Mouse (Mus musculus): ENCODE results near the gene Dhx30. TPM values are rescaled to one million over a fixed set of nuclear protein-coding genes. Genes with fewer than 3 reads are reported as not detected.
A peak's percentile ranks its signal among the peaks of the same experiment; 100 is the strongest.
"Not testable (repeated sequence)": the region's sequence is repeated elsewhere in the genome, so short reads cannot be mapped to it uniquely, and the experiment has no call there.

Gene Dhx30
- polyA plus RNA-seq (2015; fragmentation: Nextera tagmentation; extraction: Ambion mirVana) = 31.2 and 32.3 TPM in 2 replicates

DNA sequence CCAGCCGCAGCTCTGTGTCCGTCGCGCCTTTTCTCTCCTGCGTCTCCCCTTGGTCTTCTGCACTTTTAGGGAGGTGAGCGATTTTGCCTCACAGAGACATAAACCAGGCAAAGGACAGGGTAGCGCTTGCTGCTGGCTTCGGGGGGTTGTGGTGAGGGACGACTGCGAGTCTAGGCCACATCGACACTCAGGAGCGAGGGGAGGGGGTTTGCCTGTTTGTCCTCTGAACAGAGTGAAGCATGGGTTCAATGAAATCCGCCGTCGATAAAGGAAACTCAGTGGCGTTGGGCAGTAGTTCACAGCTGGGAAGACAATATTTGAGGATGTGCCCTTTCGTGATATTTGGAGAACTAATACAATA lies at the start of gene Dhx30:
Gene Dhx30, minus strand, starts transcription at position 52 of the 361 bp plus-strand sequence.
- H3K4me3 ChIP-seq (ENCODE audit: low read depth, low read length) = peak within 1 kb of the TSS; percentile 97
- no peaks in the 10 kb centered on the region for H3K9me3 ChIP-seq (replicated peaks; ENCODE audit: control insufficient read depth, low read length)
- under 1% methylated on average over 17 of the region's 17 CpGs for WGBS (ENCODE audit: insufficient replicate concordance)
- H3K27ac ChIP-seq (ENCODE audit: low read length) = peak within 1 kb of the TSS; percentile 95
- H3K4me2 ChIP-seq (ENCODE audit: low read depth, low read length) = peak within 1 kb of the TSS; percentile 96
- H3K27me3 ChIP-seq (ENCODE audit: control insufficient read depth, insufficient read depth, low read depth, low read length) = no peaks in the 10 kb centered on the region
- peaks cover 18% of the 10 kb centered on the region for H3K4me1 ChIP-seq (ENCODE audit: control insufficient read depth, low read depth, low read length)
- peak within 1 kb of the TSS; percentile 95 for H3K9ac ChIP-seq (ENCODE audit: low read depth, low read length)
- peaks cover 2% of the 10 kb centered on the region for H3K36me3 ChIP-seq (ENCODE audit: control insufficient read depth, insufficient read depth)
- no peak for ATAC-seq (ENCODE audit: low read depth)

DNA sequence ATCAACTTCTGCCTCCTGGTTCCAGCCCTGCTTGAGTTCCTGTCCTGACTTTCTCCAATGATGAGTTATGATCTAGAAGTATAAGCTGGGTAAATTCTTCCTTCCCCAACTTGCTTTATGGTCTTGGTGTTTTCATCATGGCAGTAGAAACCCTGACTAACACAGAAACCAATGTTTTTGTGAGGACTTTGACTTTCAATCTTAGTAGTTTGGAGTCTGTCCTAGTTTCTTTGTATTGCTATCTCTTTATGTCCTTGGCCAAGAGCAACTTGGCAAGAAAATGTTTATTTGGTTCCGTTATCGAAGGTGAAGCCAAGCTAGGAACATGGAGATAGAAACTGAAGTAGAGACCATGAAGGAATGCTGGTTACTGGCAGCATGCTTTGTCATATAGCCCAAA lies 45.4 kb upstream of the Dhx30 start:
- H3K4me2 ChIP-seq (ENCODE audit: low read depth, low read length) = no peak overlapping the region
- no peak overlapping the region for H3K9ac ChIP-seq (ENCODE audit: low read depth, low read length)
- no peaks in the 10 kb centered on the region for H3K27me3 ChIP-seq (ENCODE audit: control insufficient read depth, insufficient read depth, low read depth, low read length)
- WGBS (ENCODE audit: insufficient replicate concordance) = 88% methylated on average over 2 of the region's 2 CpGs
- no peak for ATAC-seq (ENCODE audit: low read depth)
- H3K4me1 ChIP-seq (ENCODE audit: control insufficient read depth, low read depth, low read length) = no peaks in the 10 kb centered on the region
- H3K4me3 ChIP-seq (ENCODE audit: low read depth, low read length) = no peak overlapping the region
- no peak overlapping the region for H3K27ac ChIP-seq (ENCODE audit: low read length)
- H3K36me3 ChIP-seq (ENCODE audit: control insufficient read depth, insufficient read depth) = peaks cover 3% of the 10 kb centered on the region
- no peaks in the 10 kb centered on the region for H3K9me3 ChIP-seq (replicated peaks; ENCODE audit: control insufficient read depth, low read length)

- Histone ChIP-seq H3K36me3 (ENCODE audit: control insufficient read depth, insufficient read depth) (peaks cover 3% of the 10 kb centered on the region), H3K27ac (ENCODE audit: low read length) (no peak overlapping the region), H3K9ac (ENCODE audit: low read depth, low read length) (no peak overlapping the region), H3K4me2 (ENCODE audit: low read depth, low read length) (no peak overlapping the region), H3K4me3 (ENCODE audit: low read depth, low read length) (no peak overlapping the region), H3K9me3 (replicated peaks; ENCODE audit: control insufficient read depth, low read length) (no peaks in the 10 kb centered on the region), H3K4me1 (ENCODE audit: control insufficient read depth, low read depth, low read length) (no peaks in the 10 kb centered on the region), H3K27me3 (ENCODE audit: control insufficient read depth, insufficient read depth, low read depth, low read length) (no peaks in the 10 kb centered on the region)
- ATAC-seq (ENCODE audit: low read depth) = no peak
- 75% methylated on average over 5 of the region's 5 CpGs for WGBS (ENCODE audit: insufficient replicate concordance)
Measured at GRCm38 (mm10) chr9:110162441-110162840, 44.8 kb upstream of the Dhx30 start.

DNA sequence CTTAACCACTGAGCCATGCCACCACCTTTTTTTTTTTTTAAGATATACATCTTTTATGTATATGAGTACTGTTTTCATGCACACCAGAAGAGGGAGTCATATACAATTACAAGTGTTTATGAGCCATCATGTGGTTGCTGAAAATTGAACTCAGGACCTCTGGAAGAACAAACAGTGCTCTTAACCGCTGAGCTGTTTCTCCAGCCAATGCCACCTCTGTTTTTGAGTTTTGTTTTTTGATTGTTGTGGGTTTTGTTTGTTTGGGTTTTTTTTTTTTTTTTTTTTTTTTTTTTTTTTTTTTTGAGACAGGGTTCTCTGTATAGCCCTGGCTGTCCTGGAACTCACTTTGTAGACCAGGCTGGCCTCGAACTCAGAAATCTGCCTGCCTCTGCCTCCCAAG lies 42.9 kb upstream of the Dhx30 start:
- not testable (repeated sequence) for H3K9me3 ChIP-seq (replicated peaks; ENCODE audit: control insufficient read depth, low read length); H3K4me3 ChIP-seq (ENCODE audit: low read depth, low read length); H3K27ac ChIP-seq (ENCODE audit: low read length); ATAC-seq (ENCODE audit: low read depth); H3K4me2 ChIP-seq (ENCODE audit: low read depth, low read length); H3K9ac ChIP-seq (ENCODE audit: low read depth, low read length); H3K27me3 ChIP-seq (ENCODE audit: control insufficient read depth, insufficient read depth, low read depth, low read length); H3K36me3 ChIP-seq (ENCODE audit: control insufficient read depth, insufficient read depth); H3K4me1 ChIP-seq (ENCODE audit: control insufficient read depth, low read depth, low read length)
- 83% methylated on average over 2 of the region's 2 CpGs for WGBS (ENCODE audit: insufficient replicate concordance)

DNA sequence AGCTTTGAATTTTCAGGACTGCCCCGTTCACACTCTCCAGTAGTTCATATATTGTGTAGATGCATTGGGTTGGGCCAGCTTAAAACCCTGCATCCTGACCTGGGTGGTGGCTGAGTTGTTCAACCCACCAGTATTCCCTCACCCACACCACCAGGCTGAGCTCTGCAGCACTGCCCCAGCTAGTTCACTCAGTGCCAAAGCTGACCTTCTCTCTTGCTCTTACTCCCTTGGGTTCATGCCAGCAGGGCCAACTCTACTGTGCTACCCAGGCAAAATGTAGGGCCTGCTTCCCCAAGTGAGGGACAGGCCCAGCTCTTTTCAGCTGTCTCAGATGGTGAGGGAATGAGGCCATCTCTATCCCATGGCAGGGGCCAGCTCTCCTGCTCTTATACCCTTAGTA lies 41.4 kb upstream of the Dhx30 start:
- no peak overlapping the region for H3K9ac ChIP-seq (ENCODE audit: low read depth, low read length)
- whole genome bisulfite sequencing (ENCODE audit: insufficient replicate concordance) = 70% methylated on average over 1 of the region's 1 CpGs
- ATAC-seq (ENCODE audit: low read depth) = no peak
- H3K4me1 ChIP-seq (ENCODE audit: control insufficient read depth, low read depth, low read length) = no peaks in the 10 kb centered on the region
- H3K4me2 ChIP-seq (ENCODE audit: low read depth, low read length) = no peak overlapping the region
- H3K27me3 ChIP-seq (ENCODE audit: control insufficient read depth, insufficient read depth, low read depth, low read length) = no peaks in the 10 kb centered on the region
- no peak overlapping the region for H3K27ac ChIP-seq (ENCODE audit: low read length)
- peaks cover 5% of the 10 kb centered on the region for H3K36me3 ChIP-seq (ENCODE audit: control insufficient read depth, insufficient read depth)
- H3K4me3 ChIP-seq (ENCODE audit: low read depth, low read length) = no peak overlapping the region
- H3K9me3 ChIP-seq (replicated peaks; ENCODE audit: control insufficient read depth, low read length) = no peaks in the 10 kb centered on the region

DNA sequence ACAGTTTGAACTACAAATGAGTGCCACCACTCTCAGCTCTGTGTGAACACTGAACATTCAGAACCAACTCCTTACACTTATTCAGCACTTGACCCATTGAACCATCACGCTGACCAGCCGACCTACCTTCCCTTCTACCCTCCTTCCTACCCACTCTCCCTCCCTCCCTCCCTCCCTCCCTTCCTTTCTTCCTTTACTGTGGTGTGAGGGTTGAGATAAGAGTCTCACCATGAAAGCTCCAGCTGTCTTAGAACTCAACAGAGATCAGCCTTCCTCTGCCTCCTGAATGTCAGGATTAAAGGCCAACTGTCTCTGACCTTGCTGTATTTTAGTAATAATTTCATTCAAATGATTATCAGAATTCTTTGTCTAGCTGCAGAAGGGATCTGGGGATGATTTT lies 31.0 kb upstream of the Dhx30 start:
- WGBS (ENCODE audit: insufficient replicate concordance) = 22% methylated on average over 2 of the region's 2 CpGs

DNA sequence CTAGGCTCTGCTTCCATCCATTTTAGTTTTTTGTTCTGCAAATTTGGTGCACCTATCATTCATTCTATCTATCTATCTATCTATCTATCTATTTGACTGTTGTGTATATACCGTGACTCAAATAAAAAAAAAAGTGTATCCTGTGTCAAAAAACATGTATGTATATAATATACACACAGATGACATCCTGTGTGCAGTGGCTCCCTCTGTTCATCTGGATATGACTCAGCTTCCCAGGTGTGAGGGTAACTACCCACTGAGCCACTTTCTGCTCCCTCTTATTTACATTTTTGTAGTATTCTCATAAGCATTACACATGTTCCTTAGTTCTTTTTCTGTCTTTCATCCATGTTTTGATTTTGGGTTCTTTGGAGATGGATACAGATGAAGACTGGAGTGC lies 24.5 kb upstream of the Dhx30 start:
- 84% methylated on average over 1 of the region's 1 CpGs for WGBS (ENCODE audit: insufficient replicate concordance)
- no peak for ATAC-seq (ENCODE audit: low read depth)
- Histone ChIP-seq H3K4me3 (ENCODE audit: low read depth, low read length) (no peak overlapping the region), H3K9ac (ENCODE audit: low read depth, low read length) (no peak overlapping the region), H3K4me2 (ENCODE audit: low read depth, low read length) (no peak overlapping the region), H3K36me3 (ENCODE audit: control insufficient read depth, insufficient read depth) (peaks cover 4% of the 10 kb centered on the region), H3K27me3 (ENCODE audit: control insufficient read depth, insufficient read depth, low read depth, low read length) (no peaks in the 10 kb centered on the region), H3K27ac (ENCODE audit: low read length) (no peak overlapping the region), H3K9me3 (replicated peaks; ENCODE audit: control insufficient read depth, low read length) (no peaks in the 10 kb centered on the region), H3K4me1 (ENCODE audit: control insufficient read depth, low read depth, low read length) (no peaks in the 10 kb centered on the region; the same call in 1 of the 2 replicates)

More for the DNA sequence above, 31.0 kb upstream of the Dhx30 start:
- peak; percentile 45; the same call in 1 of the 2 replicates for ATAC-seq (ENCODE audit: low read depth)
- Histone ChIP-seq H3K4me1 (ENCODE audit: control insufficient read depth, low read depth, low read length) (peaks cover 6% of the 10 kb centered on the region), H3K4me2 (ENCODE audit: low read depth, low read length) (no peak overlapping the region), H3K9ac (ENCODE audit: low read depth, low read length) (no peak overlapping the region), H3K27ac (ENCODE audit: low read length) (no peak overlapping the region), H3K36me3 (ENCODE audit: control insufficient read depth, insufficient read depth) (peaks cover 11% of the 10 kb centered on the region), H3K4me3 (ENCODE audit: low read depth, low read length) (no peak overlapping the region), H3K27me3 (ENCODE audit: control insufficient read depth, insufficient read depth, low read depth, low read length) (no peaks in the 10 kb centered on the region), H3K9me3 (replicated peaks; ENCODE audit: control insufficient read depth, low read length) (no peaks in the 10 kb centered on the region)

GRCm38 (mm10) chr9:110139119-110139518 lies 21.5 kb upstream of the Dhx30 start:
- 0 out of 2 replicates have a peak, but pooled peaks have one; percentile 35 for ATAC-seq (ENCODE audit: low read depth)
- 22% methylated on average over 4 of the region's 4 CpGs for WGBS (ENCODE audit: insufficient replicate concordance)
- Histone ChIP-seq H3K9me3 (replicated peaks; ENCODE audit: control insufficient read depth, low read length) (no peaks in the 10 kb centered on the region), H3K4me3 (ENCODE audit: low read depth, low read length) (no peak overlapping the region), H3K4me2 (ENCODE audit: low read depth, low read length) (no peak overlapping the region), H3K9ac (ENCODE audit: low read depth, low read length) (no peak overlapping the region), H3K27ac (ENCODE audit: low read length) (no peak overlapping the region), H3K27me3 (ENCODE audit: control insufficient read depth, insufficient read depth, low read depth, low read length) (no peaks in the 10 kb centered on the region), H3K4me1 (ENCODE audit: control insufficient read depth, low read depth, low read length) (peaks cover 2% of the 10 kb centered on the region), H3K36me3 (ENCODE audit: control insufficient read depth, insufficient read depth) (peaks cover 4% of the 10 kb centered on the region)

GRCm38 (mm10) chr9:110134176-110134575 lies 16.5 kb upstream of the Dhx30 start:
- no peaks in the 10 kb centered on the region for H3K36me3 ChIP-seq (ENCODE audit: control insufficient read depth, insufficient read depth)
- H3K9ac ChIP-seq (ENCODE audit: low read depth, low read length) = no peak overlapping the region
- H3K4me1 ChIP-seq (ENCODE audit: control insufficient read depth, low read depth, low read length) = peaks cover 26% of the 10 kb centered on the region
- ATAC-seq (ENCODE audit: low read depth) = no peak
- H3K4me3 ChIP-seq (ENCODE audit: low read depth, low read length) = no peak overlapping the region
- no peaks in the 10 kb centered on the region for H3K27me3 ChIP-seq (ENCODE audit: control insufficient read depth, insufficient read depth, low read depth, low read length)
- WGBS (ENCODE audit: insufficient replicate concordance) = 66% methylated on average over 5 of the region's 5 CpGs
- no peak overlapping the region; the same call in 1 of the 2 replicates for H3K27ac ChIP-seq (ENCODE audit: low read length)
- peak overlapping the region; percentile 99; the same call in 1 of the 2 replicates for H3K4me2 ChIP-seq (ENCODE audit: low read depth, low read length)
- H3K9me3 ChIP-seq (replicated peaks; ENCODE audit: control insufficient read depth, low read length) = no peaks in the 10 kb centered on the region

Measured in liver, embryonic 16.5 days (tissue).